Comparison of ENCODE assay signal across 9 mouse cellular contexts in genomic region chr10:81365073-81365472, GRCm38 (mm10). TPM values are rescaled to one million over a fixed set of nuclear protein-coding genes. Genes with fewer than 3 reads are reported as not detected.
A peak's percentile ranks its signal among the peaks of the same experiment; 100 is the strongest.
DNase-seq lines count a peak whose midpoint lies in the region; ATAC-seq lines count a peak whose summit lies in the region.
"Had no signal": no experiment of that assay in that cellular context is flagged by ENCODE, and none has a peak within 500 bp of the region (broad histone marks: within the 10 kb centered on the region; RNA-seq: fewer than 3 reads in every experiment).

No protein-coding gene starts in this region.

- WGBS in heart, embryonic 14.5 days: 39% methylated on average over 4 of the region's 4 CpGs
- 37% methylated on average over 4 of the region's 4 CpGs for WGBS in limb, embryonic 12.5 days

- peak overlapping the region; percentile 69 for H3K4me2 ChIP-seq in heart, embryonic 14.5 days (ENCODE audit: low read length)
- peak overlapping the region; percentile 67 for H3K4me2 ChIP-seq in limb, embryonic 12.5 days

- 0 out of 4 replicates have a peak overlapping the region, but pooled peaks of 1 of the 2 experiments have one; percentile 35 for H3K4me3 ChIP-seq in heart, embryonic 14.5 days (ENCODE audit: control insufficient read depth in 1 of 2, insufficient read depth in 1 of 2, low read depth in 1 of 2, low read length in 2 of 2)
- peak overlapping the region; percentile 37 for H3K4me3 ChIP-seq in limb, embryonic 12.5 days (replicated peaks)

- H3K27ac ChIP-seq in heart, embryonic 14.5 days (replicated peaks in 1 of 2; ENCODE audit: control insufficient read depth in 1 of 2, insufficient read depth in 1 of 2, low read depth in 2 of 2, low read length in 2 of 2): no peak overlapping the region; a peak in 1 of 4 replicates
- no peak overlapping the region for H3K27ac ChIP-seq in limb, embryonic 12.5 days

- no peak overlapping the region for H3K9ac ChIP-seq in heart, embryonic 14.5 days (ENCODE audit: low read length)
- no peak overlapping the region for H3K9ac ChIP-seq in limb, embryonic 12.5 days (replicated peaks)

- H3K9me3 ChIP-seq in heart, embryonic 14.5 days (ENCODE audit: control insufficient read depth, low read length): no peaks in the 10 kb centered on the region
- H3K9me3 ChIP-seq in limb, embryonic 12.5 days: no peaks in the 10 kb centered on the region

- peaks cover 58% of the 10 kb centered on the region for H3K36me3 ChIP-seq in heart, embryonic 14.5 days (ENCODE audit: control insufficient read depth, insufficient read depth, low read length)
- H3K36me3 ChIP-seq in limb, embryonic 12.5 days: peaks cover 56% of the 10 kb centered on the region

- H3K4me1 ChIP-seq in heart, embryonic 14.5 days (ENCODE audit: control insufficient read depth in 2 of 2, insufficient read depth in 2 of 2, low read length in 2 of 2): peaks cover 29 to 60% of the 10 kb centered on the region in 2 experiments
- peaks cover 28% of the 10 kb centered on the region for H3K4me1 ChIP-seq in limb, embryonic 12.5 days (replicated peaks)

- ATAC-seq in heart, embryonic 14.5 days (ENCODE audit: insufficient number of reproducible peaks, insufficient read depth, low FRiP score, low read depth): no peak
- ATAC-seq in limb, embryonic 12.5 days (ENCODE audit: insufficient number of reproducible peaks, insufficient read depth, low FRiP score, low TSS enrichment, low read depth): 0 out of 2 replicates have a peak, but pooled peaks have one; percentile 5

- no peak for DNase-seq in heart, adult 18-20 months
- DNase-seq in right cerebral cortex, postnatal 25 days: peak; percentile 54
- no peak for DNase-seq in right cerebral cortex, postnatal 14 days
- DNase-seq in telencephalon, adult 2 months (ENCODE audit: low read depth, low spot score): peak; percentile 52
- DNase-seq in layer of hippocampus, postnatal 10 days (ENCODE audit: low spot score in 2 of 2): no peak
- no peak for DNase-seq in kidney, postnatal 10 days
- DNase-seq: cerebellum, postnatal 14 days had no signal

- H3K27me3 ChIP-seq in heart, embryonic 14.5 days (ENCODE audit: control insufficient read depth, insufficient read depth, low read length): no peaks in the 10 kb centered on the region
- H3K27me3 ChIP-seq in limb, embryonic 12.5 days: peaks cover 49% of the 10 kb centered on the region

RNA-seq across cellular contexts. Expression of gene 4930404N11Rik, which starts 0.5 kb away (rescaled TPM):
- 0.28 and 0.38 TPM in 2 replicates for polyA plus RNA-seq in heart, embryonic 14.5 days (2014; fragmentation: Nextera tagmentation; extraction: Ambion mirVana)
- total RNA-seq in heart, adult 18-20 months (2021): under 1 TPM; 0.45 to 0.51 TPM
- 0.76 and 0.79 TPM in 2 replicates for polyA plus RNA-seq in limb, embryonic 12.5 days (2016; fragmentation: Nextera tagmentation; extraction: Ambion mirVana)
- under 1 TPM; 0.57 to 0.74 TPM for total RNA-seq in layer of hippocampus, postnatal 10 days (2021)

RNA-seq across cellular contexts. Expression of gene Mfsd12, which starts 7.8 kb away (rescaled TPM):
- 3.7 and 6.5 TPM in 2 replicates for polyA plus RNA-seq in heart, embryonic 14.5 days (2014; fragmentation: Nextera tagmentation; extraction: Ambion mirVana)
- 10 to 100 TPM; 11.0 to 12.7 TPM for total RNA-seq in heart, adult 18-20 months (2021)
- polyA plus RNA-seq in limb, embryonic 12.5 days (2016; fragmentation: Nextera tagmentation; extraction: Ambion mirVana): 12.5 and 13.3 TPM in 2 replicates
- 10 to 100 TPM; 37.0 to 40.8 TPM for total RNA-seq in layer of hippocampus, postnatal 10 days (2021)

RNA-seq across cellular contexts. Expression of gene Fzr1, which starts 13.2 kb away (rescaled TPM):
- polyA plus RNA-seq in heart, embryonic 14.5 days (2014; fragmentation: Nextera tagmentation; extraction: Ambion mirVana): 64.6 and 67.0 TPM in 2 replicates
- total RNA-seq in heart, adult 18-20 months (2021): 10 to 100 TPM; 27.6 to 35.6 TPM
- 136 and 137 TPM in 2 replicates for polyA plus RNA-seq in limb, embryonic 12.5 days (2016; fragmentation: Nextera tagmentation; extraction: Ambion mirVana)
- total RNA-seq in layer of hippocampus, postnatal 10 days (2021): 10 to 100 TPM; 81.2 to 85.2 TPM

RNA-seq across cellular contexts. Expression of gene Hmg20b, which starts 14.8 kb away (rescaled TPM):
- 94.2 and 97.0 TPM in 2 replicates for polyA plus RNA-seq in heart, embryonic 14.5 days (2014; fragmentation: Nextera tagmentation; extraction: Ambion mirVana)
- 10 to 100 TPM; 57.1 to 62.2 TPM for total RNA-seq in heart, adult 18-20 months (2021)
- polyA plus RNA-seq in limb, embryonic 12.5 days (2016; fragmentation: Nextera tagmentation; extraction: Ambion mirVana): 122 TPM in 2 replicates
- 10 to 100 TPM; 25.1 to 30.9 TPM for total RNA-seq in layer of hippocampus, postnatal 10 days (2021)

RNA-seq across cellular contexts. Expression of gene Dohh, which starts 19.2 kb away (rescaled TPM):
- 52.6 and 53.5 TPM in 2 replicates for polyA plus RNA-seq in heart, embryonic 14.5 days (2014; fragmentation: Nextera tagmentation; extraction: Ambion mirVana)
- 10 to 100 TPM; 49.9 to 59.6 TPM for total RNA-seq in heart, adult 18-20 months (2021)
- 71.9 and 74.6 TPM in 2 replicates for polyA plus RNA-seq in limb, embryonic 12.5 days (2016; fragmentation: Nextera tagmentation; extraction: Ambion mirVana)
- 10 to 100 TPM; 72.0 to 77.3 TPM for total RNA-seq in layer of hippocampus, postnatal 10 days (2021)

Comparison
In these comparisons a context has a peak if more than half of its experiments do, and no peak if none do; other contexts are left out.
1. DNase-seq: peak in right cerebral cortex, postnatal 25 days (single experiment) and telencephalon, adult 2 months (single experiment); none in heart, adult 18-20 months (0 of 2), right cerebral cortex, postnatal 14 days (single experiment), layer of hippocampus, postnatal 10 days (0 of 2) and kidney, postnatal 10 days (single experiment).